Mouse (Mus musculus) testis, adult 2 months (tissue): ENCODE data around the gene Slc25a47. TPM values are rescaled to one million over a fixed set of nuclear protein-coding genes. Genes with fewer than 3 reads are reported as not detected.
A peak's percentile ranks its signal among the peaks of the same experiment; 100 is the strongest.

ENCODE experiments used
- H3K27ac ChIP-seq: fragments of 200-500 bp; 2 replicates; pipeline ENCODE4 v1.5.1; 2012; ENCODE audit warnings: low read depth, low read length; ENCODE audit not compliant: control insufficient read depth, insufficient read depth
- H3K27me3 ChIP-seq: fragments of 200-500 bp; 2 replicates; pipeline ENCODE4 v1.6.1; 2012; ENCODE audit warnings: mild to moderate bottlenecking, low read length, moderate library complexity; ENCODE audit not compliant: control insufficient read depth, insufficient read depth
- H3K36me3 ChIP-seq: fragments of 200-500 bp; 2 replicates; pipeline ENCODE4 v1.6.1; 2012; ENCODE audit warnings: mild to moderate bottlenecking, low read length; ENCODE audit not compliant: control insufficient read depth, insufficient read depth
- H3K4me1 ChIP-seq: fragments of 200-500 bp; 2 replicates; pipeline ENCODE4 v1.6.1; 2012; ENCODE audit warnings: low read length; ENCODE audit not compliant: control insufficient read depth, insufficient read depth
- H3K4me3 ChIP-seq: fragments of 200-500 bp; 2 replicates; pipeline ENCODE4 v1.5.1; 2012; ENCODE audit warnings: low read depth, mild to moderate bottlenecking, low read length, moderate library complexity, mixed read lengths; ENCODE audit not compliant: control insufficient read depth
- CTCF ChIP-seq: fragments of 200-500 bp; IDR thresholded peaks from 2 replicates; pipeline ENCODE4 v1.5.1; 2012; ENCODE audit warnings: low read depth, mild to moderate bottlenecking, inconsistent platforms, low read length, moderate library complexity; ENCODE audit not compliant: control insufficient read depth, insufficient read depth, insufficient replicate concordance
- POLR2A ChIP-seq: fragments of 200-500 bp; IDR thresholded peaks from 2 replicates; pipeline ENCODE4 v1.6.1; 2012; ENCODE audit warnings: low read depth, mild to moderate bottlenecking, inconsistent platforms, low read length, moderate library complexity; ENCODE audit not compliant: control insufficient read depth
- polyA plus RNA-seq: library from polyadenylated mRNA; depleted of rRNA; stranded (reverse); fragments of >200 nt; gene quantifications from 2 replicates; pipeline ENCODE4 v1.2.3, GENCODE M21; 2012

Gene Slc25a47
- polyA plus RNA-seq, 1 experiment = 6.8 TPM

GRCm38 (mm10) chr12:108869575-108869974, 33.7 kb downstream of the Slc25a47 start:
- no peak overlapping the region for H3K4me3 ChIP-seq
- H3K27me3 ChIP-seq = no peaks in the 10 kb centered on the region
- H3K4me1 ChIP-seq = no peaks in the 10 kb centered on the region
- H3K27ac ChIP-seq = no peak overlapping the region
- peaks cover 2% of the 10 kb centered on the region; the same call in 1 of the 2 replicates for H3K36me3 ChIP-seq
- TF ChIP-seq CTCF = peak; percentile 7; the same call in 1 of the 2 replicates
- no peak for TF ChIP-seq POLR2A

GRCm38 (mm10) chr12:108873122-108873521, 37.3 kb downstream of the Slc25a47 start:
- Histone ChIP-seq H3K4me3 (no peak overlapping the region), H3K36me3 (peaks cover 2% of the 10 kb centered on the region), H3K27me3 (no peaks in the 10 kb centered on the region), H3K4me1 (no peaks in the 10 kb centered on the region), H3K27ac (no peak overlapping the region)
- TF ChIP-seq CTCF (no peak), POLR2A (no peak)

DNA sequence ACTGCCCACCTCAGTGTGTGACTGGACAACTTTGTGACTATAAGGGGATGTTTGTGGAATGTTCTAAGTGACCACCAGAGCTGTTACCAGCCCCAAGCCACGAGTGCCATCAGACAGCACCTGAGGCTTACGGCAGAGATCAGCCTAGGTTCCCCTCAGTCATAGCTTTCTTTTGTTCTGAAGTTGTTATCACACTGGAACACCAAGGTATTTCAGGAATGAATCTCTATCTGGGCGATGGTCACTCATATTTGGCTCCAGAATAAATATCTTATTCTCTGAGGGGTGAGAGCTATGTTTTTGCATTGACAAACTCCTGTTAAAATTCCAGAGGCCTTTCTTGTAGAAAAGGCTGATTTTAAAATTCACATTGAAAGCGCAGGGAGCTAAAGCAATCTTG, 43.3 kb downstream of the Slc25a47 start:
- Histone ChIP-seq H3K27ac (no peak overlapping the region), H3K36me3 (no peaks in the 10 kb centered on the region; the same call in none of the 2 replicates), H3K4me1 (no peaks in the 10 kb centered on the region), H3K27me3 (no peaks in the 10 kb centered on the region), H3K4me3 (no peak overlapping the region)
- TF ChIP-seq CTCF (no peak), POLR2A (no peak)

- Histone ChIP-seq H3K27ac (no peak overlapping the region), H3K36me3 (peaks cover under 1% of the 10 kb centered on the region), H3K4me1 (no peaks in the 10 kb centered on the region), H3K4me3 (no peak overlapping the region), H3K27me3 (no peaks in the 10 kb centered on the region)
- TF ChIP-seq POLR2A = no peak
- TF ChIP-seq CTCF = no peak
Measured at GRCm38 (mm10) chr12:108880606-108881005, 44.8 kb downstream of the Slc25a47 start.

GRCm38 (mm10) chr12:108881192-108881591, 45.3 kb downstream of the Slc25a47 start:
- Histone ChIP-seq H3K4me1 (no peaks in the 10 kb centered on the region), H3K27me3 (no peaks in the 10 kb centered on the region), H3K36me3 (peaks cover 2% of the 10 kb centered on the region), H3K27ac (no peak overlapping the region), H3K4me3 (no peak overlapping the region)
- TF ChIP-seq CTCF (no peak), POLR2A (no peak)

- Histone ChIP-seq H3K4me3 (no peak overlapping the region), H3K4me1 (no peaks in the 10 kb centered on the region), H3K27ac (no peak overlapping the region), H3K36me3 (peaks cover 3% of the 10 kb centered on the region), H3K27me3 (no peaks in the 10 kb centered on the region)
- TF ChIP-seq POLR2A (no peak), CTCF (no peak)
Measured at GRCm38 (mm10) chr12:108882776-108883175, 46.9 kb downstream of the Slc25a47 start.

GRCm38 (mm10) chr12:108885906-108886305, 50.1 kb downstream of the Slc25a47 start:
- TF ChIP-seq CTCF = no peak
- no peak for TF ChIP-seq POLR2A
- H3K4me3 ChIP-seq = no peak overlapping the region
- H3K36me3 ChIP-seq = peaks cover 3% of the 10 kb centered on the region
- H3K4me1 ChIP-seq = no peaks in the 10 kb centered on the region
- no peaks in the 10 kb centered on the region for H3K27me3 ChIP-seq
- H3K27ac ChIP-seq = no peak overlapping the region

DNA sequence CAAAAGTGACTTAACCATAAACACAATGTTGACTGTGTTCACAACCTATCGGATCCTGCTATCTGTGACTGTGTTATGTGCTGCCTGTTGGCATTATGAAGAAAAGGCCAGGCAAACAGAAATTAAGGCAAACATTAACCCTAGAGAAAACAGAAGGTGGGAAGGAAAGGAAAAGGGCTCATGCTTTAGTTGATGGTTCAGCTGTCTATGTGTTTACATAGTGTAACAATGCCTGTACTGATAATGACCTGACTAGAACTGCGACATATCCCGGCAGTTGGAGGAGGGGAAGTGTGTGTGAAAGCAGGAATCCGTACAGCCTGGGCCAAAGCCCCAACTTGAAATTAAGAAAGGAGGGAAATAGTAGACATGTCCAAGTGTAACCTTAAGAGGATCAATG, 51.2 kb downstream of the Slc25a47 start:
- Histone ChIP-seq H3K27ac (no peak overlapping the region), H3K27me3 (no peaks in the 10 kb centered on the region), H3K36me3 (peaks cover 3% of the 10 kb centered on the region), H3K4me3 (no peak overlapping the region), H3K4me1 (no peaks in the 10 kb centered on the region)
- TF ChIP-seq CTCF (no peak), POLR2A (no peak)
